Mouse (Mus musculus) retina, embryonic 14.5 days (tissue): ENCODE results near the gene Rpl10-ps3.

ENCODE experiments used
- DNase-seq: peaks from one replicate; pipeline ENCODE4 v3.0.0-alpha.2; 2015; ENCODE audit warnings: low spot score

Rpl10-ps3 gene

GRCm38 (mm10) chr9:50305666-50306402, 38.9 kb downstream of the Rpl10-ps3 start:
- DNase-seq: peak; percentile 59

GRCm38 (mm10) chr9:50305046-50305445, 39.7 kb downstream of the Rpl10-ps3 start:
- DNase-seq: no peak

- DNase-seq: no peak
These were observed 40.8 kb downstream of the Rpl10-ps3 start for GRCm38 (mm10) chr9:50304004-50304403.

GRCm38 (mm10) chr9:50301722-50302121, 43.0 kb downstream of the Rpl10-ps3 start:
- peak; percentile 31 for DNase-seq

- DNase-seq: no peak
These were observed 46.4 kb downstream of the Rpl10-ps3 start for GRCm38 (mm10) chr9:50298389-50298788.
